ENCODE assay signal across 16 mouse cellular contexts in the genomic region with DNA sequence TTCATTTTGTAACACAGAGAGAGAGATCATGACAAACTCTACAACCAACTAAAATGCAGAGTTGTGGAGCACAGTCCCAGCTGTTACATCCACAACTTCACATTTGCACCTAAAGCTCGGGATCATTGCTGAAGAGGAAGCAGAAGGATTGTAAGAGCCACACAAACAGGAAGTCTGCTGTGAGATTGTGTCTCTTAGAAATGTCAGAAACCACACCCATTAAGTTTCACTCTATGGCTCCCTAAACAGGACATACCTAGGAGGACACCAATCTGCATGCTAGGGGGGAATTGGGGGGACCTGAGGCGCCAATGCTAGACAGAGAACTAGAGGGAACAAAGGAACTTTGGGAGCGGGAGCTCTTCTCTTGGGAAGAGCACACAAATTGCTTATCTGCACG. TPM values are rescaled to one million over a fixed set of nuclear protein-coding genes. Genes with fewer than 3 reads are reported as not detected.
"Had no signal": no experiment of that assay in that cellular context is flagged by ENCODE, and none has a peak within 500 bp of the region (broad histone marks: within the 10 kb centered on the region; RNA-seq: fewer than 3 reads in every experiment).

No protein-coding gene starts in this region.

RNA-seq across cellular contexts. Expression of a gene that starts 44.1 kb away (rescaled TPM):
- total RNA-seq: megakaryocyte-erythroid progenitor cell, adult 5-6 weeks had no signal
- polyA plus RNA-seq: liver, postnatal 0 days; lung, adult 2 months; lung, embryonic 15.5 days; lung, postnatal 0 days; midbrain, embryonic 10.5 days; midbrain, embryonic 12.5 days; midbrain, embryonic 14.5 days; midbrain, embryonic 16.5 days; myocyte; neural tube, embryonic 11.5 days; neural tube, embryonic 13.5 days; small intestine, adult 2 months; stomach, embryonic 14.5 days; stomach, embryonic 16.5 days; thymus, postnatal 0 days had no signal
